Mouse (Mus musculus) spleen, postnatal 36 days (tissue): ENCODE results near the gene Cyb5b.

ENCODE experiments used
- DNase-seq, 2 experiments: peaks; one replicate each; pipeline ENCODE4 v3.0.0; 2022; ENCODE audit warnings: low spot score in 2 of 2, mixed read lengths in 1 of 2

Gene Cyb5b

DNA sequence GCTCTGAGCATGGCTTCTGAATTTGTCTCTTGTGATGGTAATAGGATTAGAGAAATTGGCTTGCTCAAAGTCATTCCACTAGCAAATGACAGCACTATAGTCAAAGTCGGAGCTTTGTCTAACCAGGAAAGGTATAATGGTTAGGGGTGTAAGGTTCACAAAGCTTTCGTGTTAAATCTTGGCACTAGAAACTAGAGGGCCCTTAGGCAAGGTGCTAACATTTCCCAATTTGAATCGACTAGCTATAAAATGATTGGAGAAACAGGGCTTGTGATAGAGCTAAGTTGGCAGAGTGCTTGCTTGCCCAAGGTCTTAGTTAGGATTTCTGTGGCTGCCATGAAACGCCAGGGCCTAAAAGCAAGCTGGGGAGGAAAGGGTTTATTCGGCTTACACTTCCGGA lies 20.4 kb upstream of the Cyb5b start:
- DNase-seq, result no peak

DNA sequence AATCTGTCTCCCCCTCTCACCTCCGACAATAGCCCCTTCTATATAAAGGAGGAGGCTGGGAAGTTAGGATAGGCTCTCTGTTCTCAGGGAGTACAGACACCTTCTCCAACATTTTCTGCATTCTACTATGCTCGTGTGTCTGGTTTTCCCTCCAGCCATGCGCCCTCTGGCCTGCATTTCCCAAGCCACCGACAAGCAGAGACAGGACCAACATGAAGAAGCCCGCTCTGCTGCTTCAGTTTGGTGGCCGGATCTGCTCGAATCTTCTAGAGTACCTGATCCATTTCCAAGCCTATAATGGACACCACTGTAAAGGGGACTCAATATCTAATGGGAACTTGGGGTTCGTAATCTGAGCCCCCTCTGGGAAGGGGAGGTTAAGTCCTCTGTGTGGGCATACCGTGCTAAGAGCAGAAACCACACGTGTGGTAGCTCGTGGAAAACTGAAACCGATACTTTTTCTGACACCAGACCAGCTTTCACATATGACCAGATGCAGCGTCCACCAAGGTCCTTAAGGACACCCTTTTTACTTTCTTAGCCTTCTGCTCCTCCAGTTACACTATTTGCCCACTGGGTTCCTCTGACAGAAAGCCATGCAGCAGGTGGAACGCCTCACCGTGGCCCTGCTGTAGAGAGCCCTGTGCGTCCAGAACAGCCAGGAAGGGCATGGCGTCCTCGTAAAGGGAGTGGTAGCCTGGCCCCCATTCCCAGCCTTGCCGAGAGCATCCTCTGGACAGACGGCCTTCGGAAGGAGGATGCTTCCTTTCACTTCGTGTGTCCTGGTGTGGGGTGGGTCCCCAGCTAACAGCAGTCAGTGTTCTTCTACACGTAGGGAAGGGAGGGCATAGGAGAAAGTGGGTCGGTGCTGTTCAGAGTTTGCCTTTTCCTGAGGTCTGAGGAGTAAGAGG lies 17.6 kb upstream of the Cyb5b start:
- DNase-seq, result no peak

DNA sequence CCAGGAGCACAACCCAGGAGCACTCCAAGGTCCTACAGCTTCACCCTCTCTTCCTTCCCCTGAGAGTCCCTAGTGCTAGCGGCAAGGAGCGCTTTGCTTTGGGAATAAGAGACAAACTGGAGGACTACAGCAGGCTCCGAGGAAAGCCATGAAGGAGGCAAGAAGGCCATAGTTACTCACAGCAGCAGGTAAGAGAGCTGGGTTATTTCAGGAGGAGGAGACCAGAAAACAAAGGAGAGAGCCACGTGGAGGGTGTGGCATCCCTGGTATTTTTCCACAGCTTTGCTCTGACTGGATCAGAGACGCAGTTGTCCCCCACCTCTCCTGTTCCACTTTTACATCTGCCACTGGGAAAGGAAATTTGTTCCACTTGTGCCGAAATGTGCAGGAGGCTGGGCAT lies 16.6 kb upstream of the Cyb5b start:
- DNase-seq, result no peak

DNA sequence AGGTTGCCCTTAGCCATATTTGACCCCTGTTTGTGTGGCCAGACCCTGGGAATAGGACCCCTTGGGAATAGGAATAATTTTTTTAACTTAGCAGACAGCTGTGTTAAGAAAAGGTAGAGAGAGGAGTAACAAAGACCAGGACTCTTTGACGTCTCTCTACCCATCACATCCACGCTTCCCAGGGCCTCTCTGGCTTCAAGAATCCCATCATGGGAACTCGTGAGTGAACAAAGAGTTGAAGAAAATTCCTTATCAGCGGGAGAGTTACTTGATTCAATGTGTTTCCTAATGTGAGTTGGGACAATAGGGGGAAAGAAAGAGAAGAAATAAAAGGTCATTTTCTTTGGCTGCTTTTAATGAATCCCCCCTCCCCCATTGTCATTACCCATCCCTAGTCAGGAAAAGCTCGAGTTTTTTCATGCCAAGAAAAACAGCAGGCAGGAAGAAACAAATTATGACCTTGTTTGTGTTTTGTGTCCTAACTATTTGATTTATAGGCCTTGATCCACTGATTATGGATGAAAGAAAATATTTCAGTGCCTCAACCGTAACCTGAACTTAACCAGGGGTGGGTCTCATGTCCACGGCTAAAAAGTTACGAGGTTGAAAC lies 14.3 kb upstream of the Cyb5b start:
- no peak for DNase-seq

DNA sequence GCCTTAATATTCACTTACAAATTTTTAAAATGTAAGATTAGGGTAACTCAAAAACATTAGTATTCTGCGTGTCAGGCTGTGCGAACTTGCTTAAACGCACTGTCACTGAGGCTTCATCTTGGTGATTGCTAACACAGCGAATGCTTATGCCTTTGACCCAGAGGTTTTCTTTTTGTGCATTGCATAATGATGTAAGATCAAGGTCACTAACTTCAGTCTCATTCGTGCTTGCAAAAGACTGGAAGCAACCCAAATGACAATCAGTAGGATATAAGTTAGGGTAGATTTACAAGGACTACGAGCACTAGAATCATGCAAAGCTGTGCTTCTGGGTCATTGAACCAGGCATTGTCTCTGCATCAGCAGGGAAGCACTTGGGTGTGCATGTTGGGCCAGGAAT lies 12.8 kb upstream of the Cyb5b start:
- no peak for DNase-seq

DNA sequence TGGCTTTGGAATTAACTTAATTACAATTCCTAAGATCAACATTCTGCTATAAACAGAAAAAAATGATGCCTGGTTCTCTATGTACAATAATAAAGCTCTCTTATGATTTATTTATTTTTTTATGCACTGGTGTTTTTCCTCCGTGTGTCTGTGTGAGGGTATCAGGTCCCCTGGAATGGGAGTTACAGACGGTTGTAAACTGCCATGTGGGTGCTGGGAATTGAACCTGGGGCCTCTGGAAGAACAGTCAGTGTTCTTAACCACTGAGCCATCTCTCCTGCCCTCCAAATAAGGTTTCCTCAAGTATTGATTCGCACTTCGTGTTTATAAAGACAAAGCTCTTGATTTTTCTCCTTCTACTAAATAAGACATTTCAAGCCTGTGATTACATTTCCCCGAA lies 12.1 kb upstream of the Cyb5b start:
- no peak for DNase-seq

DNA sequence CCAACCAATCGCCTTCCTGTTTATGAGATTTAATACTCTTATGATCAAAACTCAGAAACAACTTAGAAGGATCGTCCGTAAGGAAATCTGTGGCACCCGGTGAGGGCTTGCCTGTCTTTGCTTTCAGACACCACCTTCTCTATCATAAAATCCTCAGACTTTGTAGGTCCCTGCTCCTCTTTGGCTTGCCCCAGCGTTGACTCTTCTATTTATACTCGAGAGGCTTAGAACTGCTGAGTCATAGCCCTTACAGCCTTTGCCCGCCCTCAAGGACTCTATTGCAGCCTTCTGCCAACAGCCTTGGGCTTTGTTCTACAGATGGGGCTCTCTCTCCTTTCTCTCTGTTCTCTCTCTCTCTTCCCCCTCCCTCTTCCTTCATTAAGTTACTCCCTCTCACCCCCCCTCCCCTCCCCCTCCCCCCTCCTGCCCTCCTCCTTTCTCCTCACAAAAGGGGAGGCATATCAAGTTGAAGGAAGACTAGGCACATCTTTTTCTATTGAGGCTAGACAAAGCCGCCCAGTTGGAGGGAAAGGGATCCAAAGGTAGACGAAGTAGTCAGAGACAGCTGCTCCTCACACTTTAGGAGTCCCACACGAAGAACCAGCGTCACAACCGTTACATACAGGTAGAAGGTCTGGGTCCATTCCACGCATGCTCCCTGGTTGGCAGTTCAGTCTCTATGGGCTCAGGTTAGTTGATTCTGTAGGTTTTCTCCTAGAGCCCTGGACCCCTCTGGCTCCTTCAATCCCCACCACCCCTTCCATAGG lies 10.6 kb upstream of the Cyb5b start:
- peak in 1 of 2 experiments; percentile 21 for DNase-seq

DNA sequence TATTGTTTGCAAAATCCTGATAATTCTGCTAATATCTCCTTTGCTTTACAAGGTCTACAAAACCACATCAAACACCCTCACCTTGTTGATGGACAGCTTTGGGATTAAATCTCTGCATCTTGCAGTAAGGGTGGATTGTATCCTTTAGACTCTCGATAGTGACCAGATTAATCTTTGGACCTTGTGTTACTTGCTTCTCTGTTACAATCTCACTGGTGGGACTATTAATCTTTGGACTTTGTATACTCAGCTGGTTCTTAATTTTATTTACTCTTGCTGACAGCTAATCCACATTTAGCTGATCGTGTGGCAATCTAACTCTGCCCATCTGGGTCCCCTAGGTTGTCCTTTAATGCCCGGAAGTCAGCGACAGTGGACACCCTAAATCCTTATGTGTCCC lies 7.9 kb upstream of the Cyb5b start:
- DNase-seq, result no peak

DNA sequence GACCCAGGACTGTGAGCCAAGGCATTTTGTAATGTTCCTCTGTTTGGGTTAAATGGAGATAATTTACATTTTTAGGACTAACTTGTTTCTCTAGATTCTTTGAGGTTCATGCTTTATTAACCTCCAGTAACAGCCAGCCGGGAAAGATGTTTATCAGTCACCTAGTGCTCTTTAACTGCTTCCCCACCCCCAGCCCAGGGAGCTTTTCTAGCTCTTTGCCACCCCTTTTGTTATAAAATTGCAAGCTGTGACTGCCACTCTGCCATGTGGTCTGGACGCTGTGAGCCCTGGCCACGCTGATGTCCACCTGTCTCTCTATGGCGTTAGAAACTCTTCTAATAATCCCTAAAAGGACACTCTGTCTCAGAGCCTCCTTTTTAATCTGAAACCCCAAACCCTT lies 6.9 kb upstream of the Cyb5b start:
- DNase-seq, result no peak

DNA sequence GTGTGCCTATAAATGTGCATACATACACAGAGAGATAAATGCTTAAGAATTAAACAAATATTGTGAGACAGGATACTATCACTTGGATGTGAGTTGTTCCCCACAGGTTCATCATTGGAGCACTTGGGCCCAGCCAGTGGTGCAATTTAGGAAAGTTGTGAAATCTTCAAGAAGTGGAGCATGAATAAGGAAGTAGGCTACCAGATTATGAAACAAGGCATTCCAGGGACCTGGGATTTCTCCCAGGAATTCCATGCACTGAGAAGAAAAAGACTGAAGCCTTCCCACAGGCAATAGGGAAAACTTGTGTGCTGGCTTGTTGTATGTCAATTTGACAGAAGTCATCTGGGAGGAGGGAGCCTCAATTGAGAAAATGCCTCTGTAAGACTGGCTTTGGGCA lies 4.3 kb upstream of the Cyb5b start:
- DNase-seq, result no peak

DNA sequence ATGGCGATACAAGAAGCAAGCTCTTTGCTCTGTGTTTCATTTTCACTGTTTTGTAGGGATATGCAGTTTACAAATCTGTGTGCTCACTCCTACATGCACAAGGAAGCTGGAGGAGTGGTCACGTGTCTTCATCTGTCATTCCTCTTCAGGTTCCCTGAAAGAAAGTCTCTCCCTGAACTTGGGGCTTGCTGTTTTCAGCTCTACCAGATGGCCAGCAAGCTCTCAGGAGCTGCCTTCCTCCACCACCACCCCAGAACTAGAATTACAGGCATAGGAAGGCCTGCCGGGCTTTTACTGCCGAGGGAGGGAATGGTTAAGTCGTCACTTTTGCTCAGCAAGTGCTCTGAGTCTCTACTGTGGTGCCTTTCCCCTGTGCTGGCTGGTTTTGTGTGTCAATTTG lies 1.6 kb upstream of the Cyb5b start:
- DNase-seq, result no peak

DNA sequence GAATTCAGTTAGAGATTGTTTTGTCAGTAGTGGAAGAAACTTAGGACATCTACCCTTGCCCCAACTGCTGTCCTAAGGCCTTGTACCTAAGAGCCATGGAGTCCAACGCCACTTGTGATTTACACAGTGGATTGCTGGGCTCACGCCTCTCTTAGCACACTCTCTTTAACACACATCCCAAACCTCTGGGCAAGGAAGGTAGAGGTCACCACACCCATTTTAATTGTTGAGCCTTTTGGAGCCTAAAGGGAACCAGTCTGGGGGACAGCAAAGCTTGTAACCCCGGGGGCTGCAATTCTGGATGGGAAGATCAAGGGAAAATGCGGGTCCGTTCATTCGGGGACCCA lies 410 bp upstream of the Cyb5b start:
- no peak for DNase-seq

DNA sequence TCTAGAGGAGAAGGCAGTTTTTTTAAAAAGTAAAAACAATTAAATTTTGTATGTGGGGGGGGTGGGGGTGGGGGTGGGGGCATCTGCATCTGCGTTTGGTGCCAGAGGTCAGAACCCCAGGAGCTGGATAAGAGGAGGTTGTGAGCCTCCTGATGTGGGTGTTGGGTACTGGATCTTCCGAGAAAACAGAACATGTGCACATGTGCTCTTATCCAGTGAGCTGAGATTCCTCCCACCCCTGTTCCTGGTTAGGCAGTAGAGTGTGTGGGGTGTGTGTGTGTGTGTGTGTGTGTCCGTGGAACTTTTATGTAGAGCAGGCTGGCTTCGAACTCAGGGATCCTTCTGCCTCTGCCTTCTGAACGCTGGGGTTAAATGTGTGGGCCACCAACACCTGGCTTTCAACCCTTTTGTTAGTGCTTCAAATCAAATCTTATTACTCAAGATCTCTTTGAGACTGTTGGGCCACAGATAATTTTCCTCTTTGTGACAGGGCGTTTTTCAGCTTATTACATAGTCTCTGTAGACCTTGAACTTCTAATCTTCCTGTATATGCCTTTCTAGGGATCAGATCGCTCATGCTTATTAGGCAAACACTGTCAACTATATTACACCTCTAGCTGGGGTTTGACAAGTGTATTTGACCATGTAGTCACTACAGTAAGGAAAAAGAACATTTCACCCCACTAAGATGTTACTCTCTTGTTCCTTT lies 926 bp downstream of the Cyb5b start:
- DNase-seq, result no peak

DNA sequence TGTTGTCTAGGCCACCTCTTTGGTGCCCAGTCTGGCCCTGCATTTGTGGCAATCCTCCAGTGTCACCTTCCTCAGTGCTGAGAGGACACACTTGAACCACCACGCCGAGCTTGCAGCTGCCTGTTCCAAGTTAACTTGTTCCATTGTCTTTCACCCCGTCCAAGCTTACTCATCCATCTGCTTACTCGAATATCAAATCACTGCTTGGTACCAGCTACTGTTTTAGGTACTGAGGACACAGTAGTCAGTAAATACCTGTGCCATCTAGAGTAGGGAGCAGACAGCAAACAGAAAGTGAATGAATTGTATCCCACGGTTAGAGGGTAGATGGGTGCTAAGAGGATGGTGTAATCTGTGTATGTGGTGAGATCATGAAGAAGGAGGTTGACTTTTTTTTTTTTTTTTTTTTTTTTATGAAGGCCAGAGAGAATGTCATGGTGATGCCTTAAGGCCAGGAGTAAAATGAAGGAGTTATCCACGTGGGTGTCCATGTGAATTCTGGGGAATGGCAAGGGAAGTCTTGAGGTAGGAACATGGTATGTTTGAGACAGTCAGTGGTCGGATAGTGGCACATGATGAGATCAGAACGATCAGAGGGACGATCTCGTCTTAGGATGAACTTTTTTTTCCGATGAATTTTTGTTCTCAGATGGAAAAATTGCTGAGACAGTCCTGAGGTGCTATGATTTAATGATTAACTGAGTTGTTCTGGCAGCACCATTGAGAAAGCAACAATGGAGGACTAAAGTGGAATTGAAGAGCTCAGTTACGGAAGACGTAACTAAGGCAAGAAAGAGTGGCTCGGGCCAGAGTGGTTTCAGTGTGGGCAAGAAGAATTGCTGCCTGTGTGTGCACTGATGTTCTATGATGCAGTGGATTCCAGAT lies 3.1 kb downstream of the Cyb5b start:
- no peak for DNase-seq

DNA sequence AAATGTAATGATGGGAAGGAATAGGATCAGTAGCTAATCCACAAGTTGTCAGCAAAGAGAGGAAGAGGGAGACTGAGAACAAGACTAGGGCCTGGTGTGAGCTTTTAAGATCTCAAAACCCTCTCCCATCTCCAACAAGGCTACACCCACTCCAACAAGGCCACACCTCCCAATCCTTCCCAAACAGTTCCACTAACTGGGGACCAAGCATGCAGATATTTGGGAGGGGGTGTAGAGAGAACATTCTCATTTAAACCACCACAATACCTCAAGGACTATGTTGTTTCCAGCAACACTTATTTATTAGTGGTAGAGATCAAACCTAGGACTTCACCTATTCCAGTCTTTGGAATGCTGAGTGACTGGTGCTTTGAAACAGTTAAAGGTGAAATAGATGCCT lies 6.4 kb downstream of the Cyb5b start:
- no peak for DNase-seq

DNA sequence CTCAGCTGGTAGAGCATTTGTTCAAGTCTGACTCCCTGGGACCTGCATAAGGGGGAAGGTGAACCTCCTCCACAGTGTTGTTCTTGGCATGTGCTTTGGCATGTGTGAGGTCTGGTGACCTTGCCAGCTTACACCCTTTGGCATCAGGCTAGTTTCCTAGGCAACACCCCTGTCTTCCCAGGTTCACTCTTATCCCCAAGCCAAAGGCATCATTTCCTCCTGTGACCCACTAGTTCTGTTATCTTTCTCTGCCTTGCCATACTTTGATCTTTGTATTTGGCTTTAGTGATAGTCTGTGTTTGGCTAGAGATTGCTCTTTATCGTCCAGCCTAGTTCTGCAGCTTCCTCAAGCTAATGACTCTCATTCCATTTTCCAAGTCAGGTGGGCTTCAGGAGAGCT lies 7.4 kb downstream of the Cyb5b start:
- no peak for DNase-seq

DNA sequence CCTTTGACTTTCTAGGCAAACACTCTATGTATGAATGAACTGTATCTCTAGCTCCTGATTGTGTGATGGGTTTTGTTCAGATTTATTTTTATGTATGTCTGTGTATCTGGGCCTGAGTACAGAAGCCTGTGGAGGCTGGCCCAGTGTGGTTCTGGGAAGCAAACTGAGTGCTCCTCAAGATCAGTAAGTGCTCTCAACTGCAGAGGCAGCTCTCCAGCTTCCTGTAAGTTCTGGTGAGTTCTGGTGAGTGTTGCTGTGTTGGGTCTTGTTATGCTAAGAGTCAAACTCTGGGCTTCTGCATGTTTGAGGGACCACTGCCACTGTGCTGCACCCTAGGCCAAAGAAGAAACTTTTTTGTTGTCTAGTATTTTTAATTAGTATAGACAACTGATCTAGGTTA lies 8.4 kb downstream of the Cyb5b start:
- no peak for DNase-seq

DNA sequence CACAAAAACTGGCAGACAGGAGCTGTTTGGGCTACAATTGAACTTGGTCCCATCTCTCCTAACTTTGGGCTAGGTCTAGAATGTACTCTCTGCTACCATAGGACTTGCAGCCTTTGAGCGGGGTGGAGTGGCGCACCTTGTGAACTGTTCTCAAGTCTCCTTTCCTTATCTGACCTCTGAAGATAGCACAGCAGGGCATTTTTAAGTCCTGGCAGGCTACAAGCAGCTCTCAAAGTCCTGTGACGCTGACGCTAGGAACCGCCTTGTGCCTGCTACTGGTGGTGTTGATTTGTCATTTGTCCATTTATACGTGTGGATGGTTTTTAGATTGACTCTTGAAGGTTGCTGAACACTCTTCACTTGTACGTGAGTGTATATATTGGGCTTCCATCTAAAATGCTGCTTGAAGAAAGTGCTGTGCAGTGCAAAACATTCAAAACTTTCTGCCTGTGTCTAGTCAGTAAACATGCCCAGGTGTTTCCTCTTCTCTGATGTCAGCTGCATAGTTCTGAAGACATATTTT lies 13.9 kb downstream of the Cyb5b start:
- DNase-seq, result peak; percentile 32 to 40

DNA sequence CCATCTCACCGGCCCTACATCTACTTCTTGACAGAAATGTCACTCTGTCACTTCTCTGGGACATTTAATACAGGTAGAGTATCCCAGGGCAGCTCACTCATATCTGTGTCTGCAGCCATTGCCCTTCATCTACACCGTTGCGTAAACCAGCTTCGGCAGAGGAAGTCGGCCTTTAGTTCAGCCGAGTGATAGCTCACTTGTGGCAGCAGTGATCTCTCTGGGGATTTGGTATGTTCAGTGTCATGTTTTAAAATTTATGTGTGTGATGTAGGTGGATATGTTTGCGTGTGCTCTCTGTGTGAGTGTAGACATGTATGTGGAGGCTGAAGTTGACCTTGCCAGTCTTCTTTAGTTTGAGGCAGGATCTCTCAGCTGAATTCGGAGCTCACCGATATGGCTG lies 15.3 kb downstream of the Cyb5b start:
- DNase-seq, result peak; percentile 48 to 54

DNA sequence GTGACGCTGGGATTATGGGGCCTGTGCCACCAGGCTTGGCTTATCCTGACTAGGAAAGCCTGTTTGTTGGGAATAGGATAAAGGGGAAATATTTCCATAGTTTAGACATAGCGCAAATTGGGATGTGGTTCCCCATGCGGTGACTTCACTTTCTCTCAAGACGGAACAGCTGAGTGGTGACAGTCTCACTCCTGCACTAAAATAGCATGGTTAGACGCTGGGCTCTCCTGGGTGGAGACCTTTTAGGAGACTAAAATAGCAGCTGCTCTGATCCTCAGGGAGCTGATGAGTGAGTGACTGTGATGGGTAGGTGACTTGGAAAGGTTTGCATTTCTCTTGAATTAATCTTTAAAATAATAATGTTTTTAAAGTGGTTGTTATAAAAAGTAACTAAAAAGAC lies 17.4 kb downstream of the Cyb5b start:
- DNase-seq, result no peak

DNA sequence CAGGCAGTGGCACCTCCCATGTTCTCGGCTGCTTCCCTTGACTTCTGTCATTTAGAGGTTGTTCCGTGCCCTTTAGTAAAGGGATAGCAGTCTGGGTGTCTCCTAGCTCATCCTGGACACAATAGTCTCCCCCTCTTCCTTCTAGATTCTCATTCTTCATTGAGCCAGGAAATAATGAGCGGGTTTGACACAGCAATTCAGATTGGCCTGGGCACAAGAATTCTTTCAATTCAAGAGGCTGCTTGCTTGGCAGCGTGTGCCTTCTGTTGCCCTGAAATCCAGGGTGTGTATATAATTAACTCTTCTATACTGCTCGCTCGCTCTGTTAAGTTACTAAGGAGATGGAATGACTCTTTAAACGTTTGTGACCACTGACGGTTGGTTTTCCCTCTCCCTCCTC lies 21.7 kb downstream of the Cyb5b start:
- DNase-seq, result no peak
